Mouse (Mus musculus): ENCODE measurements around the gene Alox5ap. TPM values are rescaled to one million over a fixed set of nuclear protein-coding genes. Genes with fewer than 3 reads are reported as not detected.

The Alox5ap gene
- polyA plus RNA-seq, 1 experiment: 50.1 TPM

GRCm38 (mm10) chr5:149283009-149283408 lies 18.4 kb downstream of the Alox5ap start:
- 95% methylated on average over 2 of the region's 2 CpGs for WGBS
- no peak for TF ChIP-seq CTCF (IDR thresholded peaks at IDR 0.05; ENCODE audit: borderline replicate concordance, control insufficient read depth, extremely low read depth, insufficient read depth, low read length, poor library complexity)
- no peak for TF ChIP-seq POLR2A (IDR thresholded peaks at IDR 0.05; ENCODE audit: control insufficient read depth, extremely low read depth, insufficient read depth, low read length, poor library complexity)
- no peaks in the 10 kb centered on the region for H3K27me3 ChIP-seq (ENCODE audit: control insufficient read depth, insufficient read depth, low read length)
- DNase-seq: peak; percentile 57
- 0 out of 2 replicates have a peak, but pooled peaks cover 2% of the 10 kb centered on the region for H3K4me1 ChIP-seq (replicated peaks; ENCODE audit: control insufficient read depth, insufficient read depth, low read length)
- no peak overlapping the region for H3K4me3 ChIP-seq (ENCODE audit: control insufficient read depth, insufficient read depth, low read length)
- no peak overlapping the region for H3K27ac ChIP-seq (ENCODE audit: control insufficient read depth, insufficient read depth, low read length)
- H3K36me3 ChIP-seq (ENCODE audit: control insufficient read depth, insufficient read depth, low read length): no peaks in the 10 kb centered on the region

- H3K36me3 ChIP-seq (ENCODE audit: control insufficient read depth, insufficient read depth, low read length): no peaks in the 10 kb centered on the region
- TF ChIP-seq CTCF (IDR thresholded peaks at IDR 0.05; ENCODE audit: borderline replicate concordance, control insufficient read depth, extremely low read depth, insufficient read depth, low read length, poor library complexity): no peak
- no peak for TF ChIP-seq POLR2A (IDR thresholded peaks at IDR 0.05; ENCODE audit: control insufficient read depth, extremely low read depth, insufficient read depth, low read length, poor library complexity)
- no peak for DNase-seq
- no peaks in the 10 kb centered on the region for H3K27me3 ChIP-seq (ENCODE audit: control insufficient read depth, insufficient read depth, low read length)
- no peak overlapping the region for H3K27ac ChIP-seq (ENCODE audit: control insufficient read depth, insufficient read depth, low read length)
- no peak overlapping the region for H3K4me3 ChIP-seq (ENCODE audit: control insufficient read depth, insufficient read depth, low read length)
- H3K4me1 ChIP-seq (replicated peaks; ENCODE audit: control insufficient read depth, insufficient read depth, low read length): 0 out of 2 replicates have a peak, but pooled peaks cover 2% of the 10 kb centered on the region
These were observed 19.3 kb downstream of the Alox5ap start for GRCm38 (mm10) chr5:149283821-149284220.

- H3K36me3 ChIP-seq (ENCODE audit: control insufficient read depth, insufficient read depth, low read length): no peaks in the 10 kb centered on the region
- 0 out of 2 replicates have a peak, but pooled peaks cover 2% of the 10 kb centered on the region for H3K4me1 ChIP-seq (replicated peaks; ENCODE audit: control insufficient read depth, insufficient read depth, low read length)
- WGBS: 84% methylated on average over 7 of the region's 7 CpGs
- TF ChIP-seq CTCF (IDR thresholded peaks at IDR 0.05; ENCODE audit: borderline replicate concordance, control insufficient read depth, extremely low read depth, insufficient read depth, low read length, poor library complexity) (no peak), POLR2A (IDR thresholded peaks at IDR 0.05; ENCODE audit: control insufficient read depth, extremely low read depth, insufficient read depth, low read length, poor library complexity) (no peak)
- H3K4me3 ChIP-seq (ENCODE audit: control insufficient read depth, insufficient read depth, low read length): no peak overlapping the region
- DNase-seq: no peak
- H3K27ac ChIP-seq (ENCODE audit: control insufficient read depth, insufficient read depth, low read length): no peak overlapping the region
- no peaks in the 10 kb centered on the region for H3K27me3 ChIP-seq (ENCODE audit: control insufficient read depth, insufficient read depth, low read length)
These were observed 21.5 kb downstream of the Alox5ap start for GRCm38 (mm10) chr5:149286021-149286420.

GRCm38 (mm10) chr5:149287148-149288038 lies 22.8 kb downstream of the Alox5ap start:
- no peaks in the 10 kb centered on the region for H3K27me3 ChIP-seq (ENCODE audit: control insufficient read depth, insufficient read depth, low read length)
- H3K4me3 ChIP-seq (ENCODE audit: control insufficient read depth, insufficient read depth, low read length): no peak overlapping the region
- H3K4me1 ChIP-seq (replicated peaks; ENCODE audit: control insufficient read depth, insufficient read depth, low read length): 0 out of 2 replicates have a peak, but pooled peaks cover 2% of the 10 kb centered on the region
- no peak for TF ChIP-seq POLR2A (IDR thresholded peaks at IDR 0.05; ENCODE audit: control insufficient read depth, extremely low read depth, insufficient read depth, low read length, poor library complexity)
- TF ChIP-seq CTCF (IDR thresholded peaks at IDR 0.05; ENCODE audit: borderline replicate concordance, control insufficient read depth, extremely low read depth, insufficient read depth, low read length, poor library complexity): no peak
- no peak overlapping the region for H3K27ac ChIP-seq (ENCODE audit: control insufficient read depth, insufficient read depth, low read length)
- WGBS: 92% methylated on average over 41 of the region's 41 CpGs
- DNase-seq: no peak
- no peaks in the 10 kb centered on the region for H3K36me3 ChIP-seq (ENCODE audit: control insufficient read depth, insufficient read depth, low read length)

GRCm38 (mm10) chr5:149291266-149291665 lies 26.7 kb downstream of the Alox5ap start:
- no peak overlapping the region for H3K27ac ChIP-seq (ENCODE audit: control insufficient read depth, insufficient read depth, low read length)
- TF ChIP-seq POLR2A (IDR thresholded peaks at IDR 0.05; ENCODE audit: control insufficient read depth, extremely low read depth, insufficient read depth, low read length, poor library complexity) (no peak), CTCF (IDR thresholded peaks at IDR 0.05; ENCODE audit: borderline replicate concordance, control insufficient read depth, extremely low read depth, insufficient read depth, low read length, poor library complexity) (no peak)
- H3K4me1 ChIP-seq (replicated peaks; ENCODE audit: control insufficient read depth, insufficient read depth, low read length): no peaks in the 10 kb centered on the region
- H3K36me3 ChIP-seq (ENCODE audit: control insufficient read depth, insufficient read depth, low read length): no peaks in the 10 kb centered on the region
- no peak overlapping the region for H3K4me3 ChIP-seq (ENCODE audit: control insufficient read depth, insufficient read depth, low read length)
- DNase-seq: no peak
- H3K27me3 ChIP-seq (ENCODE audit: control insufficient read depth, insufficient read depth, low read length): no peaks in the 10 kb centered on the region
- WGBS: 96% methylated on average over 5 of the region's 5 CpGs

- Histone ChIP-seq H3K27ac (ENCODE audit: control insufficient read depth, insufficient read depth, low read length) (no peak overlapping the region), H3K36me3 (ENCODE audit: control insufficient read depth, insufficient read depth, low read length) (no peaks in the 10 kb centered on the region), H3K27me3 (ENCODE audit: control insufficient read depth, insufficient read depth, low read length) (no peaks in the 10 kb centered on the region), H3K4me1 (replicated peaks; ENCODE audit: control insufficient read depth, insufficient read depth, low read length) (no peaks in the 10 kb centered on the region), H3K4me3 (ENCODE audit: control insufficient read depth, insufficient read depth, low read length) (no peak overlapping the region)
- 96% methylated on average over 4 of the region's 4 CpGs for whole genome bisulfite sequencing
- no peak for DNase-seq
- TF ChIP-seq CTCF (IDR thresholded peaks at IDR 0.05; ENCODE audit: borderline replicate concordance, control insufficient read depth, extremely low read depth, insufficient read depth, low read length, poor library complexity) (no peak), POLR2A (IDR thresholded peaks at IDR 0.05; ENCODE audit: control insufficient read depth, extremely low read depth, insufficient read depth, low read length, poor library complexity) (no peak)
These were observed 28.5 kb downstream of the Alox5ap start for GRCm38 (mm10) chr5:149293071-149293470.

Measured in thymus, adult 2 months (tissue).